Mouse (Mus musculus) frontal cortex, postnatal 25 days (tissue): Measurements from ENCODE around the gene Gm10100.
"Not testable (repeated sequence)": the region's sequence is repeated elsewhere in the genome, so short reads cannot be mapped to it uniquely, and the experiment has no call there.

Experiments
- DNase-seq, 2 experiments: peaks; one replicate each; pipeline ENCODE4 v3.0.0; 2022; ENCODE audit warnings: low spot score in 2 of 2

The Gm10100 gene

GRCm38 (mm10) chr10:77726186-77726585 is at the start of gene Gm10100:
Gene Gm10100, plus strand, starts transcription at chr10:77726486.
- no peak for DNase-seq

DNA sequence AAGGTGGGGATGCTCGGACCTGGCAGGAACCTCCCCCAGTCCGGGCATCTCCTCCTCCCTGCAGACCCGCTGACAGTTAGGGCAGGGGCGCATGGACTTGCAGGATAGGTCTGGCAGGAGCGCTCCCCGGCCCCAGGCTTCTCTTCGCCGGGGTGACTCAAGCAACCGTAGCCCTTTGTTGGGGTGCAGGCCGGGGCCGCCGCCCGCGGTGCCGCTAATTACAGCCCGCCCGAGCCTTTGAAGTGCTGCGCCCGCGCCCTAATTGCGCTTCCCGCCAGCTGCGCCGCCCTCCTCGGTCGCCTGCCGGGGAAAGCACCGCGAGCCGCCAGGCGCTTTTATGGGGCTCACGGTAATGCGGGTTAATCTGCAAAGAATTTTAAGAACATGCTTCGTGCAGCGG is 48.7 kb upstream of the Gm10100 start:
- no peak for DNase-seq

DNA sequence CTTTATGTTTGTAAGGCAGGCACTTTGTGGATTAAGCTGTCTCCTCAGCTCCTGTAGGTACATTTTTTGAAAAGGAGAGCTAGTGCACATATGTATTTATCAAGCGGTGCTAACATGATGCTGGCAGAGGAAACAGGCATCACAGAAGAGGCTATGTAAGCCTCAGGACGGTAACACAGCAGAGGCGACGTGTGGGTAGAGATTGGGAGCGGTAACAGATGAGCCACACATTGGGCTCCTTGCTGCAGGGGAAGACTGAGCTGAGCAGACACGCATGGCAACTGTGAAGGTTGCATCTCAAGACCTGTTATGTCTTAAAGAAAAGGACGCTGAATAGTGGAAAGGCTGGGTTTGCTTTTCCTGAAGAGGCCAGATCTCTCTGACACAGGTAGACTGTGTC is 43.3 kb upstream of the Gm10100 start:
- DNase-seq, result no peak

- no peak for DNase-seq
Measured at GRCm38 (mm10) chr10:77684181-77684580, 42.1 kb upstream of the Gm10100 start.

- DNase-seq, result no peak
Measured at GRCm38 (mm10) chr10:77685895-77686664, 40.2 kb upstream of the Gm10100 start, which contains the start of gene Tspear. Gene Tspear, plus strand, starts transcription at chr10:77686569.

DNA sequence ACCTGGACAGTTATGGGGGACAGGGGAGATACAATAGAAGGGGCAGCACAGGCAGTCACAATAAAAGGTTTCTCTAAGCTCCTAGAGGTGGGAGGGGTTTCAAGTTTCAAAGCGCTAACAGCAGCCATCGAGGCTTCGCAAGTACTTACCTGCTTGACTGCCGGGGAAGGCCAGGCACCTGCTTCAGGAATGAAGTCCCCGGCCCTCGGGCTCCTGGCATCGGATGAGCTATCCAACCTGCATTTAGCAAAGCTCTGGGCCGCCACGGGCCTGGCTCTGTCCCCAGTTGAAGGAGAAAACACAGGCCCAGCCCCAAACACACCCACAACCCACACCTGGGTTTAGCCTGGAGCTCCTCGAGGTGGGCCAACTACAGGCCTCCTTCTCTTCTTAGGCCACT is 39.3 kb upstream of the Gm10100 start:
- no peak for DNase-seq

GRCm38 (mm10) chr10:77690356-77690807 is 35.9 kb upstream of the Gm10100 start, which contains the start of gene Gm19402:
Gene Gm19402, minus strand, starts transcription at chr10:77690757.
- DNase-seq, result not testable (repeated sequence)

DNA sequence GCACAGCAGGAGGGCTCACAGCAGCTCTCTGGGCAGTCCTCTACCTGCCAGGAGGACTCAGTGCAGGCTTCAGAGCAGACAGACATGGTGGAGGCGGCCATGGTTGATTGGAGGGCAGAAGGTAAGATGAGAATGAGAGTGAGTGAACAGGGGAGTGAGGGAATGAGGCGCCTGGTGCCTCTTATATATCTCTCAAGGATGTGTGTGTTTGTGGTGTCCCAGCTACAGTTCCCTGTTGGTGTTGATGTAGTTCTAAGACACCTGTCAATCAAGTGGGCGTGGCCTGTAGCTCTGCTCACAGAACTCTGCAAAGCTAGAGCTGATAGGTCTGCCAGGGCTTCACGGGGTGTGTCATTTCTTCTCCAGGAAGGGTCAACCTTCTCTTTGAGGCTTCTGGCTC is 29.2 kb upstream of the Gm10100 start, which contains the start of gene Gm9508:
Gm9508 (minus strand) TSS at position 101 of the 400 bp plus-strand sequence.
- no peak for DNase-seq

DNA sequence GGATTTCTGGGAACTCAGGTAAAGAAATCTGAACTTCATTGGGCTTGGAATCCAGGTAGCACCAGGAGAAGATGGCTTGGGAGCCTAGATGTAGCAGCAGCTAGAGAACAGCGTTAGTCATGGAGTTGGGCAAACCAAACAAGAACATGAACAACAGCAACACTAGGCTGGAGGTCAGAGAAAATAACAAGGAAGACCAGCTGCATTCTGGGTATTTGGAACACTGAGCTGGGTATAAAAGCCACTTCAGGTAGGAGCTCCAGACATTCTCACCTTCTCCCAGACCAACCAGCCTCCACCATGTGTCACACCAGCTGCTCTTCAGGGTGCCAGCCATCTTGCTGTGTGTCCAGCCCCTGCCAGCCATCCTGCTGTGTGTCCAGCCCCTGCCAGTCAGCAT is 20.0 kb upstream of the Gm10100 start, which contains the start of gene Gm10272:
Gm10272 (plus strand) TSS at position 301 of the 400 bp plus-strand sequence.
- DNase-seq, result no peak

- DNase-seq, result no peak
Measured at GRCm38 (mm10) chr10:77709831-77710230, 16.5 kb upstream of the Gm10100 start.

- DNase-seq, result not testable (repeated sequence)
Measured at GRCm38 (mm10) chr10:77711157-77711556, 15.1 kb upstream of the Gm10100 start, which contains the start of gene Gm10024. Gene Gm10024, plus strand, starts transcription at chr10:77711457.

- no peak for DNase-seq
Measured at GRCm38 (mm10) chr10:77713734-77714133, 12.6 kb upstream of the Gm10100 start.

DNA sequence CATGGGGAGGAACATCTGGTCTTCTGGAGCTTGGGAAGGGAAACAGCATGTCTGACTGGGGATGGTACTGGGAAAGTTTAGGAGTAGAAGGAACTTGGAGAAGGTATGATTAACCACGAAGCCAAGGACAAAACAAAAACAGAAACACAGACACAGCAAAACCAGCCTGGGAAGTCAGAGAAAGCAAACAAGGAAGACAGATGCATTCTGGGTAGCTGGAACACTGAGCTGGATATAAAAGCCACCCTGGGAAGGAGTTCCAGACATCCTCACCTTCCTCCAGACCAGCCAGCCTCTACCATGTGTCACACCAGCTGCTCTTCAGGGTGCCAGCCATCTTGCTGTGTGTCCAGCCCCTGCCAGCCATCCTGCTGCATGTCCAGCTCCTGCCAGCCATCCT is 10.8 kb upstream of the Gm10100 start, which contains the start of gene Gm10142:
Gm10142 (plus strand) TSS at position 301 of the 400 bp plus-strand sequence.
- no peak for DNase-seq

DNA sequence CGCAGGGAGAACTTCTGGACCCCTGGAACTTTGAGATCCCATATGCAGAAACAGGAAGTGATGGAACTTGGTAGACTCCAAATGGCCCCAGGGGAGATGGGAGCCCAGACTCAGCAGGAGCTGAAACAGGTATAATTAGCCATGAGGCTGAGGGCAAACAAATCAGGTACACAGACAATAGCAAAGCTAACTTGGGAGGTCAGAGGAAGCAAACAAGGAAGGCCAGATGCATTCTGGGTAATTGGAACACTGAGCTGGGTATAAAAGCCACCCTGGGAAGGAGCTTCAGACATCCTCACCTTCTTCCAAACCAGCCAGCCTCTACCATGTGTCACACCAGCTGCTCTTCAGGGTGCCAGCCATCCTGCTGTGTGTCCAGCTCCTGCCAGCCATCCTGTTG is 6.0 kb upstream of the Gm10100 start, which contains the start of gene Krtap12-1:
Krtap12-1 (plus strand) TSS at position 301 of the 400 bp plus-strand sequence.
- not testable (repeated sequence) for DNase-seq

DNA sequence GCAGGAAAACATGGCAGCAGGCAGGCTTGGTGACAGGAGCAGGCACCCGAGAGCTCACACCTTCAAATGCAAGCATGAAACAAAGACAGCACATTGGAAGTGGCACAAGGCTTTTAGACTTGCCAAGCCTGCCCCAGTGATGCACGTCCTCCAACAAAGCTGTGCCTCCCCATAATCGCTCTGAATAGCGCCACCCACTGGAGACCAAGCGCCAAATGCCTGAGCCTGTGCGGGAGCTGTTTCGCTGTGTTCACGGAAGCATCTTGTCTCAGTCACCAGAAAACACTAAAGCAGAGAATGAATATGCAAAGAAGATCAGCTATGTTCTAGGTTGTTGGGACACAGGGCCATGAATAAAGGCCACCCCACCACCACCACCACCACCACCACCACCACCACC is 1.4 kb upstream of the Gm10100 start:
- no peak for DNase-seq

DNA sequence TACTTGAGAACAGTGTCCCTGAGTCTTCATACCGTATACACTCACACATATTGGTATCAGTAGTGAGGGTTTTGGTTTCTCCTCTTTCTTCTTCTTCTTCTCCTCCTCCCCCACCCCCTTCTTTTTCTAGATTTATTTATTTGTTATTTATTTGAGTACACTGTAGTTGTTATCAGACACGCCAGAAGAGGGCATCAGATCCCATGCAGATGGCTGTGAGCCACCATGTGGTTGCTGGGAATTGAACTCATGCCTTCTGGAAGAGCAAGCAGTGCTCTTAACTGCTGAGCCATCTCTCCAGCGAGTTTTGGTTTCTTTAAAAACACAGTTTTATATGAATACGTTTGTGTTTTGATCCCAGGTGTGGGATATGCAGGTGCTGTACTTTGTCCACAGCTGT is 2.0 kb downstream of the Gm10100 start:
- no peak for DNase-seq

DNA sequence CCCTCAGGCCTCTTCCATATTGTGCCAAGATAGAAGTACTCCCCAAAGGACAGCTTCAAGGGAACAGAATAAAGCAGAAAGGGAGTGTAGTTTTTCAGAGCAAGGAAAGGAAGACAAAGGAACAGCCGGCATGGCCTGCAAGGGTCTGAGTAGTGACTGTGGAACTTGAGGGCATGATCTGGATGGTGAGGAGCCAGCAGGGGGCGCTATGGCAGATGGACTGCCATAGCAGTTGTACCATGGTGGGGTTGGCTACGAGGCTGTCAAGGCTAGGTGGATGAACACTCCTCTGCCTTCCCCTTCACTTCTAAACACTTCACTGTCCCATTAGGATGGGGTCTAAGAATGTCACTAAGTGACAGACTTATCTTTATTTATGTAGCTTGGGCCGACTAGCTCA is 3.0 kb downstream of the Gm10100 start:
- DNase-seq, result no peak

DNA sequence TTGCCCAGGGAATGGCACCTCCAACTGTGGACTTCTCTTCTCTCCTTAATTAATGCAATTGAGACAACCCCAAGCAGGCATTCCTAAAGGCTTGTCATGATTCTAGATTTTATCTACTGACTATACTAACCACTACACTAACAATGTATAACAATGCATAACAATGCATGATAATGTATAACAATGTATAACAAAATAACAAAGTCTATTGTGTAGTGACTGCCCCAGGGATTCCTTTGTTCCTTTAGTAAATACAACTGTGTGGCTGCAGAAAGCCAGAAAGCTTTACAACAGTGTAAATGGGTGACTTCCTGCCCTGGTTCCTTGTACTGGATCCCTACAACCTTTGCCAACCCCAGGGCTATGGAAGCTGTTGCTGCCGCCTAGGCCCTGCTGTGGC is 9.6 kb downstream of the Gm10100 start:
- no peak for DNase-seq

DNA sequence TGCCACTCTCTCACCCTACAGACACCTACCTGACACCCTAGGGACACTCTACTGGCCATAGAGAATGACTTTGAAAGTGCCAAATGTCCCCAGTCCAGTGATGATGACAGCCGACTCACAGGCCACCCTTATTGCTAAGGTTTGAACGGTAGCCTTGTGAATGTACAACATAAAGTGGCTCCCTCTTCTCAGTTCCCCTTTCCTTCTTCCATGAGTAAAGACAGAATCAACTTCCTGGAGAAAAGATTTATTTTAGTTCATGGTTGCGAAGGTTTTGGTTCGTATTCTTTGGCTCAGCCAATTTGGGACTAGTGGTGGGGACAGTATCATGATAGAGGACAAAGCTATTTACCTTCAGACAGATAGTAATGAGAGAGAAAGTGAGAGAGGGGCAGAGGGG is 12.6 kb downstream of the Gm10100 start:
- no peak for DNase-seq

DNA sequence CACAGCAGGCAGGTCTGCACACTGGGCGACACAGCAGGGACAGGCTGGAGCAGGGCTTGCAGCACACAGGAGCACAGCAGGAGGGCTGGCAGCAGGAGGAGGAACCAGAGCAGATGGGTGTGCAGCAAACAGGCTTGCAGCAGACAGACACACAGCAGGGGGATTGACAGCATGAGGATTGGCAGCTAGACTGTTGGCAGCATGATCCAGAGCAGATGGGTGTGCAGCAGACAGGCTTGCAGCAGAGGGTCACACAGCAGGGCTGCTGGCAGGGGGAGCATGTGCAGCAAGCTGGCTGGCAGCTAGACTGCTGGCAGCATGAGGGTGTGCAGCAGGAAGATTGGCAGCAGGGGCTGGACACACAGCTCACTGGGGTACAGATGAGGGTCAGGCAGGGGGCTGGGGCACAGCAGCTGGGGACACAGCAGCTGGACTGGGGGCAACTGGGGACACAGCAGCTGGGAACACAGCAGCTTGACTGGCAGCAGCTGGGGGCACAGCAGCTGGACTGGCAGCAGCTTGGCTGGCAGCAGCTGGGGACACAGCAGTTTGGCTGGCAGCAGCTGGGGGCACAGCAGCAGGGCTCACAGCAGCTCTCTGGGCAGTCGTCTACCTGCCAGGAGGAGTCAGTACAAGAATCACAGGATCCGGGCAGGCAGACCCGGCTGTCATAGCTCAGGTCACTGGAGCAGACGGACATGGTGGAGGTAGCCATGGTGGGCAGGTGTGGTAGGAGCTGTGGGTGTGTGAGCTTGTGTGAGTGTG is 15.8 kb downstream of the Gm10100 start, which contains the start of gene Gm18596:
Gm18596 (minus strand) TSS at position 715 of the 765 bp plus-strand sequence.
- DNase-seq, result not testable (repeated sequence)

- not testable (repeated sequence) for DNase-seq
Measured at GRCm38 (mm10) chr10:77750686-77751085, 24.4 kb downstream of the Gm10100 start.

DNA sequence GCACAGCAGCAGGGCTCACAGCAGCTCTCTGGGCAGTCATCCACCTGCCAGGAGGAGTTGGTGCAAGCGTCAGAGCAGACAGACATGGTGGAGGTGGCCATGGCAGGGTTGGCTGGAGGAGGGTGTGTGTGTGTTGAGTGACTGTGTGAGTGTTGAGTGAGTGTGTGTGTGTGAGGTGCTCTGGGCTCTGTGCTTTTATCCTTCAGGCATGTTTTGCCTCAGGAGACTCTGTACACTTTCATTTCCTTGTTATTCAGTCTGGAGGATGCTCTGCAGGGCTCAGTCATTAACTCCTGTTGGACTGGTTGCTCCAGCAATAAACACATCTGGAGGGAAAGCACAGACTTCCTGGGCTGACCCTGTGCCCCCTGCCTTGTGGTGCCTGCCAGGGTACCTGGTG is 25.0 kb downstream of the Gm10100 start, which contains the start of gene Gm9736:
Gm9736 (minus strand) TSS at position 101 of the 400 bp plus-strand sequence.
- DNase-seq, result not testable (repeated sequence)
